12 mouse cellular contexts compared by ENCODE assay signal in the genomic region with DNA sequence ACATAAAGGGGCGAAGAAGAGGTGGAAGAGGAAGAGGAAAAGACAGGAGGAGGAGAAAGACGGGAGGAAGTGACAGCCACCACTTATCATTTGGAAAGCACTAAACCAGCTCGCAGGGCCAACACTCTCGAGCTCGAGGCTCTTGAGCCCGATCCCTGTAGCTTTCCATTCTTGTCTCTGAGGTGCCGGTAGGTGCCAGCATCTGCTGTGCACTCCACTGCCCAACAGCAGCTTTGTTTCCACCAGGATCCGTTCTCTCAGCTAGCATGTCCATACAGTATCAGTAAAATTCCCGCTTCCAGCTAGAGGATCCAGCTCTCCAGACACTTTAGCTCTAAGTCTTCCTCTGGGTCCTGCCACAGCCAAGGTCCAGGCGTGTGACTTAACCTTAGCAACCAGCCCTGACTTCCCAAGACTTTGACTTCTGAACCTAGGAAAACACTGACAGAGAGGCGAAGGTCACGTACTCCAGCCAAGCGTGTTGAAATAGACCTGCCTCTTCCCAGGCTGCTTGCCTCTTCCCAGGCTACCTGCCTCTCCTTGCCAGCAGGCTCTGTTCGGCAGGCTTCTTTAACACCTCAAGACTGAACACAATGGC. TPM values are rescaled to one million over a fixed set of nuclear protein-coding genes. Genes with fewer than 3 reads are reported as not detected.
DNase-seq lines count a peak whose midpoint lies in the region; ATAC-seq and TF ChIP-seq lines count a peak whose summit lies in the region.
"Had no signal": no experiment of that assay in that cellular context is flagged by ENCODE, and none has a peak within 500 bp of the region (broad histone marks: within the 10 kb centered on the region; RNA-seq: fewer than 3 reads in every experiment).

No protein-coding gene starts in this region.

- H3K27ac ChIP-seq in lung, embryonic 16.5 days (ENCODE audit: low read length), result no peak overlapping the region
- H3K27ac ChIP-seq in heart, postnatal 0 days (ENCODE audit: low read depth), result peak overlapping the region; percentile 64
- peak overlapping the region; percentile 78 for H3K27ac ChIP-seq in kidney, embryonic 15.5 days
- H3K27ac ChIP-seq: embryonic facial prominence, embryonic 15.5 days; limb, embryonic 12.5 days; midbrain, embryonic 12.5 days; neural tube, embryonic 15.5 days had no signal

- no peaks in the 10 kb centered on the region for H3K9me3 ChIP-seq in lung, embryonic 16.5 days (ENCODE audit: control insufficient read depth, low read length)
- H3K9me3 ChIP-seq in heart, postnatal 0 days (replicated peaks; ENCODE audit: control insufficient read depth, low read length), result no peaks in the 10 kb centered on the region
- H3K9me3 ChIP-seq in kidney, embryonic 15.5 days (replicated peaks), result no peaks in the 10 kb centered on the region
- H3K9me3 ChIP-seq: embryonic facial prominence, embryonic 15.5 days; limb, embryonic 12.5 days; midbrain, embryonic 12.5 days; neural tube, embryonic 15.5 days had no signal

- no peaks in the 10 kb centered on the region for H3K27me3 ChIP-seq in lung, embryonic 16.5 days (ENCODE audit: control insufficient read depth, insufficient read depth, low read depth, low read length)
- no peaks in the 10 kb centered on the region for H3K27me3 ChIP-seq in heart, postnatal 0 days (ENCODE audit: control insufficient read depth, insufficient read depth, low read length)
- H3K27me3 ChIP-seq in kidney, embryonic 15.5 days, result no peaks in the 10 kb centered on the region
- H3K27me3 ChIP-seq: embryonic facial prominence, embryonic 15.5 days; limb, embryonic 12.5 days; neural tube, embryonic 15.5 days had no signal

- 39% methylated on average over 14 of the region's 14 CpGs for WGBS in lung, embryonic 16.5 days
- WGBS in heart, postnatal 0 days, result 33% methylated on average over 14 of the region's 14 CpGs
- WGBS in kidney, embryonic 15.5 days, result 39% methylated on average over 14 of the region's 14 CpGs

- no peak overlapping the region for H3K4me3 ChIP-seq in lung, embryonic 16.5 days (ENCODE audit: low read length)
- no peak overlapping the region for H3K4me3 ChIP-seq in heart, postnatal 0 days (ENCODE audit: low read depth, low read length)
- no peak overlapping the region for H3K4me3 ChIP-seq in kidney, embryonic 15.5 days (replicated peaks)
- H3K4me3 ChIP-seq: embryonic facial prominence, embryonic 15.5 days; limb, embryonic 12.5 days; midbrain, embryonic 12.5 days; neural tube, embryonic 15.5 days had no signal

- no peak for TF ChIP-seq EP300 in heart, postnatal 0 days (IDR thresholded peaks at IDR 0.05; ENCODE audit: low read depth)

- peak; percentile 26; the same call in 1 of the 2 replicates for ATAC-seq in lung, embryonic 16.5 days (ENCODE audit: low read depth)
- ATAC-seq in heart, postnatal 0 days (ENCODE audit: insufficient read depth, low read depth), result peak; percentile 49; the same call in 1 of the 2 replicates
- peak; percentile 76 for ATAC-seq in kidney, embryonic 15.5 days (replicated peaks; ENCODE audit: low FRiP score)
- ATAC-seq in erythroid progenitor cell, adult 5-6 weeks (replicated peaks; ENCODE audit: low FRiP score, poor library complexity, severe bottlenecking), result no peak

- H3K4me1 ChIP-seq in lung, embryonic 16.5 days (replicated peaks; ENCODE audit: control insufficient read depth, insufficient read depth, low read length), result peaks cover 7% of the 10 kb centered on the region
- 0 out of 2 replicates have a peak, but pooled peaks cover 15% of the 10 kb centered on the region for H3K4me1 ChIP-seq in heart, postnatal 0 days (ENCODE audit: control insufficient read depth, insufficient read depth)
- H3K4me1 ChIP-seq in kidney, embryonic 15.5 days, result peaks cover 26% of the 10 kb centered on the region
- H3K4me1 ChIP-seq: midbrain, embryonic 12.5 days had no signal

- 0 out of 2 replicates have a peak overlapping the region, but pooled peaks have one; percentile 9 for H3K4me2 ChIP-seq in lung, embryonic 16.5 days (ENCODE audit: low read depth, low read length)
- peak overlapping the region; percentile 38 for H3K4me2 ChIP-seq in heart, postnatal 0 days (ENCODE audit: low read depth, low read length)
- H3K4me2 ChIP-seq in kidney, embryonic 15.5 days, result peak overlapping the region; percentile 39
- H3K4me2 ChIP-seq: embryonic facial prominence, embryonic 15.5 days; limb, embryonic 12.5 days; midbrain, embryonic 12.5 days; neural tube, embryonic 15.5 days had no signal

- no peak for DNase-seq in lung, postnatal 25 days (ENCODE audit: low spot score)
- peak; percentile 44 for DNase-seq in heart, postnatal 0 days (ENCODE audit: low spot score)
- no peak for DNase-seq in frontal cortex, postnatal 14 days (ENCODE audit: low spot score in 2 of 2)
- no peak for DNase-seq in cerebellum, adult 9-10 months
- DNase-seq: cerebellum, adult 18-20 months had no signal

- no peak overlapping the region for H3K9ac ChIP-seq in lung, embryonic 16.5 days (ENCODE audit: low read length)
- no peak overlapping the region; the same call in 1 of the 2 replicates for H3K9ac ChIP-seq in heart, postnatal 0 days (replicated peaks; ENCODE audit: low read depth, low read length)
- H3K9ac ChIP-seq in kidney, embryonic 15.5 days, result no peak overlapping the region
- H3K9ac ChIP-seq: embryonic facial prominence, embryonic 15.5 days; limb, embryonic 12.5 days; midbrain, embryonic 12.5 days; neural tube, embryonic 15.5 days had no signal

- H3K36me3 ChIP-seq in lung, embryonic 16.5 days (ENCODE audit: control insufficient read depth, insufficient read depth, low read length), result no peaks in the 10 kb centered on the region
- H3K36me3 ChIP-seq in heart, postnatal 0 days (replicated peaks; ENCODE audit: control insufficient read depth, insufficient read depth, low read length), result no peaks in the 10 kb centered on the region
- no peaks in the 10 kb centered on the region for H3K36me3 ChIP-seq in kidney, embryonic 15.5 days
- H3K36me3 ChIP-seq: embryonic facial prominence, embryonic 15.5 days; limb, embryonic 12.5 days; midbrain, embryonic 12.5 days; neural tube, embryonic 15.5 days had no signal

- peak; percentile 17; the same call in 1 of the 2 replicates for TF ChIP-seq CTCF in heart, postnatal 0 days (IDR thresholded peaks at IDR 0.05; ENCODE audit: low read depth)

RNA-seq across cellular contexts. Expression of a gene that starts 6.4 kb away (rescaled TPM):
- 22.2 and 23.1 TPM in 2 replicates for polyA plus RNA-seq in lung, embryonic 16.5 days (2015; fragmentation: Nextera tagmentation; extraction: Ambion mirVana)
- total RNA-seq in heart, postnatal 0 days (2014; rRNA removed; ENCODE audit: low replicate concordance), result 33.3 and 37.8 TPM in 2 replicates
- 23.6 and 25.5 TPM in 2 replicates for polyA plus RNA-seq in heart, postnatal 0 days (2015; fragmentation: Nextera tagmentation; extraction: Ambion mirVana)
- 31.1 and 34.1 TPM in 2 replicates for polyA plus RNA-seq in kidney, embryonic 15.5 days (2015; fragmentation: Nextera tagmentation; extraction: Ambion mirVana)
- 0.84 and 1.1 TPM in 2 replicates for total RNA-seq in erythroid progenitor cell, adult 5-6 weeks (2015; ENCODE audit: low replicate concordance)
- 3.5 and 3.9 TPM in 2 replicates for total RNA-seq in erythroid progenitor cell, adult 5-6 weeks (2017; ENCODE audit: low replicate concordance)

RNA-seq across cellular contexts. Expression of a gene that starts 25.1 kb away (rescaled TPM):
- polyA plus RNA-seq in lung, embryonic 16.5 days (2015; fragmentation: Nextera tagmentation; extraction: Ambion mirVana), result 17.1 and 19.6 TPM in 2 replicates
- 13.8 and 15.1 TPM in 2 replicates for total RNA-seq in heart, postnatal 0 days (2014; rRNA removed; ENCODE audit: low replicate concordance)
- 13.3 and 14.9 TPM in 2 replicates for polyA plus RNA-seq in heart, postnatal 0 days (2015; fragmentation: Nextera tagmentation; extraction: Ambion mirVana)
- 19.6 and 21.1 TPM in 2 replicates for polyA plus RNA-seq in kidney, embryonic 15.5 days (2015; fragmentation: Nextera tagmentation; extraction: Ambion mirVana)
- total RNA-seq in erythroid progenitor cell, adult 5-6 weeks (2015; ENCODE audit: low replicate concordance), result 5.0 and 9.6 TPM in 2 replicates
- 3.9 and 5.6 TPM in 2 replicates for total RNA-seq in erythroid progenitor cell, adult 5-6 weeks (2017; ENCODE audit: low replicate concordance)
